Mouse (Mus musculus) CD4-positive, CD25-positive, alpha-beta regulatory T cell, adult 4 months (primary cell): ENCODE data around the gene Sfi1. TPM values are rescaled to one million over a fixed set of nuclear protein-coding genes. Genes with fewer than 3 reads are reported as not detected.
"Not testable (repeated sequence)": the region's sequence is repeated elsewhere in the genome, so short reads cannot be mapped to it uniquely, and the experiment has no call there.

ENCODE experiments used
- ATAC-seq: one replicate; pipeline ENCODE4 v1.8.0; 2017
- polyA plus RNA-seq, 2 experiments: library from polyadenylated mRNA; unstranded; fragments of 100-300 nt; shearing (Covaris generic); gene quantifications; one replicate each; pipeline ENCODE4 v1.2.1; 2017

The Sfi1 gene
- polyA plus RNA-seq, 2 experiments from 2014 or later, result 31.5 to 46.1 TPM

DNA sequence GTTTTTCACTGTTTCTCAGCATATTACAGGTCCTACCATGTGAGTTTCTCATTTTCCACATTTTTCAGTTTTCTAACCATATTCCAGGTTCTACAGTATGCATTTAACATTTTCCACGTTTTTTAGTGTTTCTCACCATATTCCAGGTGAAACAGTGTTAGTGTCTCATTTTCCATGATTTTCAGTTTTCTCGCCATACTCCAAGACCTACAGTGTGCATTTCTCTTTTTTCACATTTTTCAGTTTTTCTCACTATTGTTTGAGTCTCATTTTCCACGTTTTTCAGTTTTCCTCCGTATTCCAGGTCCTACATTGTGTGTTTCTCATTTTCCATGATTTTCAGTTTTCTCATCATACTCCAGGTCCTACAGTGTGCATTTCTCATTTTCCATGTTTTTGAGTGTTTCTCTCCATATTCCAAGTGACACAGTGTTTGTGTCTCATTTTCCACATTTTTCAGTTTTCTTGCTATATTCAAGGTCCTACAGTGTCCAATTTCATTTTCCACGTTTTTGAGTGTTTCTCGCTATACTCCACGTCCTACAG, 89.6 kb downstream of the Sfi1 start:
- no peak for ATAC-seq

DNA sequence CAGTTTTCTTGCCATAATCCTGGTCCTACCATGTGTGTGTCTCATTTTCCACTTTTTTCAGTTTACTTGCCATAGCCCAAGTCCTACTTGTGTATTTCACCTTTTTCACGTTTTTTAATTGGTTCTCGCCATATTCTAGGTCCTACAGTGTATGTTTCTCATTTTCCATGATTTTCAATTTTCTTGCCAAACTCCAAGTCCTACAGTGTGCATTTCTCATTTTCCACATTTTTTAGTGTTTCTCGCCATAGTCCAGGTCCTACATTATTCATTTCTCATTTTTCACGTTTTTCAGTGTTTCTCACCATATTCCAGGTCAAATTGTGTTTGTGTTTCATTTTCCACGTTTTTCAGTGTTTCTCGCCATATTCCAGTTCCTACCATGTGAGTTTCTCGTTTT, 90.6 kb downstream of the Sfi1 start:
- ATAC-seq, result not testable (repeated sequence)

DNA sequence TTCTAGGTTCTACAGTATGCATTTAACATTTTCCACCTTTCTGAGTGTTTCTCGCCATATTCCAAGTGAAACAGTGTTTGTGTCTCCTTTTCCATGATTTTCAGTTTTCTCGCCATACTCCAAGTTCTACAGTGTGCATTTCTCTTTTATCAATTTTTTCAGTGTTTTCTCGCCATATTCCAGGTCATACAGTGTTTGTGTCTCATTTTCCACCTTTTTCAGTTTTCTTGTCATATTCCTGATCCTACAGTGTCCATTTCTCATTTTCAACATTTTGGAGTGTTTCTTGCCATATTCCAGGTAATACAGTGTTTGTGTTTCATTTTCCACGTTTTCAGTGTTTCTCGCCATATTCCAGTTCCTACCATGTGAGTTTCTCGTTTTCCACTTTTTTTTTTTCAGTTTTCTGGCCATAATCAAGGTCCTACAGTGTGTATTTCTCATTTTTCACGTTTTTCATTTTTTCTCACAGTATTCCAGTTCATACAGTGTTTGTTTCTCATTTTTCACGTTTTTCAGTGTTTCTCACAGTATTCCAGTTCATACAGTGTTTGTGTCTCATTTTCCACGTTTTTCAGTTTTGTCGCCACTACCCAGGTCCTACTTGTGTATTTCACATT, 91.3 kb downstream of the Sfi1 start:
- no peak for ATAC-seq

DNA sequence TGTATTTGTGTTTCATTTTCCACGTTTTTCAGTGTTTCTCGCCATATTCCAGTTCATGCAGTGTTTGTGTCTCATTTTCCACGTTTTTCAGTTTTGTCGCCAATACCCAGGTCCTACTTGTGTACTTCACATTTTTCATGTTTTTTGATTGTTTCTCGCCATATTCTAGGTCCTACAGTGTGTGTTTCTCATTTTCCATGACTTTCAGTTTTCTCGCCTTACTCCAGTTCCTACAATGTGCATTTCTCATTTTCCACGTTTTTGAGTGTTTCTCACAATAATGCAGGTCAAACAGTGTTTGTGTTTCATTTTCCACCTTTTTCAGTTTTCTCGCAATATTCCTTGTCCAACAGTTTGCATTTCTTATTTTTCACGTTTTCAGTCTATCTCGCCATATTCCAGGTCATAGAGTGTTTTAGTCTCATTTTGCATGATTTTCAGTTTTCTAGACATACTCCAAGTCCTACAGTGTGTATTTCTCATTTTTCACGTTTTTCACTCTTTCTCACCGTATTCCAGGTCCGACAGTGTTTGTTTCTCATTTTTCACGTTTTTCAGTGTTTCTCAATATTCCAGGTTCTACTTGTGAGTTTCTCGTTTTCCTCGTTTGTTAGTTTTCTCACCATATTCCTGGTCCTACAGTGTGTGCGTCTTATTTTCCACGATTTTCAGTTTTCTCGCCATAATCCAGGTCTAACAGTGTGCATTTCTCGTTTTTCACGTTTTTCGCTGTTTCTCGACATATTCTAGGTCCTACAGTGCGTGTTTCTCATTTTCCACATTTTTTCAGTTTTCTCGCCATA, 92.0 kb downstream of the Sfi1 start:
- no peak for ATAC-seq

DNA sequence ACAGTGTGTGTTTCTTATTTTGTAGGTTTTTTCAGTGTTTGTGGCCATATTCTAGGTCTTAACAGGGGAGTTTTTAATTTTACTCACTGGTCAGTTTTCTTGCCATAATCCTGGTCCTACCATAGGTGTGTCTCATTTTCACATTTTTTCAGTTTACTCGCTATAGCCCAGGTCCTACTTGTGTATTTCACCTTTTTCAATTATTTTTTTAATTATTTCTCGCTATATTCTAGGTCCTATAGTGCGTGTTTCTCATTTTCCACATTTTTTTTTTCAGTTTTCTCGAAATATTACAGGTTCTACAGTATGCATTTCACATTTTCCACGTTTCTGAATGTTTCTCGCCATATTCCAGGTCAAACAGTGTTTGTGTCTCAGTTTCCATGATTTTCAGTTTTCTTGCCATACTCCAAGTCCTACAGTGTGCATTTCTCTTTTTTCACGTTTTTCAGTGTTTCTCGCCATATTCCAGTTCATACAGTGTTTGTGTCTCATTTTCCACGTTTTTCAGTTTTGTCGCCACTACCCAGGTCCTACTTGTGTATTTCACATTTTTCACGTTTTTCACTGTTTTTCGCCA, 93.1 kb downstream of the Sfi1 start:
- not testable (repeated sequence) for ATAC-seq

Other genes starting within 250 kb of the Sfi1 start
- 10 to 100 TPM; 54.0 to 72.4 TPM for gene Eif4enif1, start 8.9 kb upstream of the Sfi1 start, polyA plus RNA-seq
- 100 to 1,000 TPM; 175 to 190 TPM for gene Drg1, start 73.0 kb upstream of the Sfi1 start, polyA plus RNA-seq
- gene Patz1, start 95.4 kb upstream of the Sfi1 start, polyA plus RNA-seq, result 10 to 100 TPM; 14.2 to 17.7 TPM
- gene Pik3ip1, start 136.9 kb upstream of the Sfi1 start, polyA plus RNA-seq, result 10 to 100 TPM; 54.8 to 78.5 TPM
- 10 to 100 TPM; 70.9 to 98.5 TPM for gene Limk2, start 215.7 kb upstream of the Sfi1 start, polyA plus RNA-seq